Mouse (Mus musculus) E14TG2a.4 (cell line): Measurements from ENCODE around the gene Gm20388.
A peak's percentile ranks its signal among the peaks of the same experiment; 100 is the strongest.

Experiments used
- H3K27me3 ChIP-seq: 2 replicates; pipeline ENCODE4 v1.6.1; 2014; ENCODE audit warnings: low read length, control low read depth; ENCODE audit not compliant: insufficient read depth
- H3K36me3 ChIP-seq: 2 replicates; pipeline ENCODE4 v1.6.1; 2014; ENCODE audit warnings: low read length, control low read depth; ENCODE audit not compliant: insufficient read depth
- H3K4me1 ChIP-seq: replicated peaks from 2 replicates; pipeline ENCODE4 v1.6.1; 2014; ENCODE audit warnings: low read depth, low read length, control low read depth
- H3K4me3 ChIP-seq: replicated peaks from 2 replicates; pipeline ENCODE4 v1.5.1; 2014; ENCODE audit warnings: mild to moderate bottlenecking, low read length
- H3K9me3 ChIP-seq: 2 replicates; pipeline ENCODE4 v1.6.1; 2014; ENCODE audit warnings: low read length, control low read depth
- CTCF ChIP-seq: conservative IDR thresholded peaks from 2 replicates; pipeline ENCODE4 v1.5.1; 2014; ENCODE audit warnings: low read length
- NANOG ChIP-seq: IDR thresholded peaks from 2 replicates; pipeline ENCODE4 v1.6.1; 2014; ENCODE audit warnings: borderline replicate concordance, low read length, mixed read lengths
- POU5F1 ChIP-seq: IDR thresholded peaks from 2 replicates; pipeline ENCODE4 v1.6.1; 2014; ENCODE audit warnings: low read length, borderline replicate concordance

Gene Gm20388

DNA sequence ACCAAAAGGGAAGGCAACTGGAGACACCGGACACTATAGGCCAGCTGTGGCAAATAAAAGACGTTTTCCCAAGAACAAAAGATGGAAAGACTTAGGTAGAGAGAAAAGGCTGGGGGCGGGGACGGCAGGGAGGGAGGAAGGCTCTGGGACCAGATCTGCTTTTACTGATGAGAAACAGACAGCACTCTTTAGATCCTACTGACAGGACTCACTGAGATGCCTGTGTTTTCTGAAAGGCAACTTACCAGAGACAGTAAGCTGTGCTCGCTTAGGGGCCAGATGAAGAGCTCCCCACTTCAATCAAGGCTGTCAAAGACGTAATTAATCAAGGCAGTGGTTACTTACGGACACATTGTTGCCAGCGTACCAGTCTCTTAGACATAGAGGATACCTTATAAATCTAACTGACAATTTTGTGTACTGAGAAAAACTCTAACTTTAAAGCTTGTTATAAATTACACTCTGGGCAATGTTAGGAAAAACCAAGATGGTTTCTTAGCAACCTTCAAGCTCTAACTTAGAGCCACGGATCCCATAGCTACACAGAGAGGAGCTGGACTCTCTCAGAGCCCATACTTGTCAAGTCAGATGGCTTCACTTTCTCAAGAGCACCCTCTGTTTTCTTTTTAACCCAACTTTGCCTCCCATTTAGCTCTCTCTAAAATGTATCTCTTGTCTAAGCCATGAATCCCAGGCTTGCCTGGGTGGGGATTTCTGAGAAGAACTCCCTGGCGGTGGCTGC, 4481.8 kb downstream of the Gm20388 start:
- Histone ChIP-seq H3K27me3 (no peaks in the 10 kb centered on the region), H3K4me1 (peaks cover 8% of the 10 kb centered on the region; the same call in 1 of the 2 replicates), H3K4me3 (no peak overlapping the region), H3K9me3 (peaks cover 19% of the 10 kb centered on the region), H3K36me3 (no peaks in the 10 kb centered on the region)
- no peak for TF ChIP-seq CTCF
- no peak for TF ChIP-seq POU5F1
- no peak for TF ChIP-seq NANOG

DNA sequence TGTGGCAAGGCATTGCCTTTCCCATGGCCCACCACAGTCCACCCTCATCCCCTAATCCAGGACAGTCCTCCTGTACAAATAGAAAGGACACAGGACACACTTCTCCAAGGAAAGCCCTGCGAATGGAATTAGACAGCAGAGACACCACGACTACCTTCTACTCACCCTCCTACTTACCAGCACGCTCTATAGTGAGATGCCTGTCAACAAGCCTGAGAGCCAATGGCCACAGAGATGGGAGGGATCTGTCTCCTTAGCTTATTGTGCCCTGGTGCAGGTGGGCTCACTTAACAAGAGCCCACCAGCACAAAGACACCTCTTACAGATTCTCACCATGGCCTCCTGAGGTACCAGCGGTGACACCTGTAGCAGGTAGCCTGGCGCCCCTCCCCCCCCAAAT, 4482.4 kb downstream of the Gm20388 start:
- Histone ChIP-seq H3K36me3 (no peaks in the 10 kb centered on the region), H3K4me1 (peaks cover 8% of the 10 kb centered on the region; the same call in 1 of the 2 replicates), H3K9me3 (peaks cover 13% of the 10 kb centered on the region), H3K27me3 (no peaks in the 10 kb centered on the region), H3K4me3 (no peak overlapping the region)
- TF ChIP-seq NANOG (no peak), CTCF (no peak), POU5F1 (no peak)

DNA sequence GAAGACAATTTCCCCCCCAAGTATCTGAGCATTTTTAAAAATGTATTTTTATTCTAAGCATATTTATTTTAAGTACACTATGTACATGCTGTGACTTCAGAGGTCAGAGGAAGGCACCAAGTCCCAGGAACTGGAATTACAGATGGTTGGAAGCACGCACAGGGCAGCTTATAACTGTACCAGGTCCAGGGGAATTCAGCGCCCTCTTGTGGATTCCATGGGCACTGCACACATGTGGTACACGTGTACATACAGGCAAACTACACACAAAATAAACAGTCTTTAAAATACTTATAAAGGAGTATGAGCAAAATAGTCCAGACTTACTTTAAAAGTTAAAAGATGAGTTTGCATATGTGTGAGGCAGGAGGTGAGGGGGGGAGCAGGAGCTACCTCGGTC, 4483.3 kb downstream of the Gm20388 start:
- peaks cover 15% of the 10 kb centered on the region for H3K4me1 ChIP-seq
- no peaks in the 10 kb centered on the region for H3K27me3 ChIP-seq
- H3K4me3 ChIP-seq = no peak overlapping the region
- H3K36me3 ChIP-seq = no peaks in the 10 kb centered on the region
- H3K9me3 ChIP-seq = 0 out of 2 replicates have a peak, but pooled peaks cover 4% of the 10 kb centered on the region
- TF ChIP-seq POU5F1 (no peak), NANOG (no peak), CTCF (peak; percentile 95)

DNA sequence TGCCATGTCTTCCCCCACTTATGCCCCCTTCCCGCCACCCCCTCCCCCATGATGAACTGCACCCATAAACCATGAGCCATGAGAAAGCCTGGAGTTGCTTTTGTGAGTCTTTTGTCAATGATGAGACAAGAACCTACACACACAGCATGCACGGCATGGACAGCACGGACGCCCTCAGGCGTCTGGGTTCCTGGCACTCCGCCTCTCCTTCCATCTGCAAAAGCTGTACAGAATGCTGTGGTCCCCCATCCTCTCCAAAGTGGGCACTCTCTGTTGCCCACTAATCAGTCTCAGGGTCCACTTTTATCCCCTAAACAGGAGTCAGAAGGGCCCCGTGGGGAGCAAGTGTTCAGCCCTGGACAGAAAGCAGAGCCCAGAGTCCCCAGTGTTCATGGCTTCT, 4484.3 kb downstream of the Gm20388 start:
- H3K4me1 ChIP-seq = peaks cover 25% of the 10 kb centered on the region
- TF ChIP-seq POU5F1 (no peak), NANOG (no peak), CTCF (no peak)
- H3K27me3 ChIP-seq = no peaks in the 10 kb centered on the region
- H3K4me3 ChIP-seq = no peak overlapping the region
- H3K9me3 ChIP-seq = no peaks in the 10 kb centered on the region
- H3K36me3 ChIP-seq = no peaks in the 10 kb centered on the region
